Mouse (Mus musculus) neutrophil, adult 83 days (primary cell): ENCODE data around the gene Atp1b1. TPM values are rescaled to one million over a fixed set of nuclear protein-coding genes. Genes with fewer than 3 reads are reported as not detected.

Experiments used
- total RNA-seq, 2 experiments: library from RNA; stranded (reverse); gene quantifications; one replicate each; pipeline ENCODE4 v1.2.4; 2023

The Atp1b1 gene
- 1 to 10 TPM; 6.5 to 6.7 TPM for total RNA-seq

GRCm38 (mm10) chr1:164458245-164458613 is at the start of gene Atp1b1:
Gene Atp1b1, minus strand, starts transcription at chr1:164458355.

Other genes with a start within 250 kb of the Atp1b1 start
- 1 to 10 TPM; 3.1 to 7.2 TPM for gene Slc19a2, start 209.3 kb downstream of the Atp1b1 start, total RNA-seq
- 1 to 10 TPM; 4.2 to 4.7 TPM for gene Ccdc181, start 182.8 kb downstream of the Atp1b1 start, total RNA-seq
- gene Nme7, start 154.2 kb downstream of the Atp1b1 start, total RNA-seq = 10 to 100 TPM in 1 of 2 experiments, 1 to 10 TPM in 1; 7.9 to 10.3 TPM
- gene Blzf1, start 150.9 kb downstream of the Atp1b1 start, total RNA-seq = 10 to 100 TPM; 12.4 to 13.2 TPM